Mouse (Mus musculus) olfactory bulb, adult 2 months (tissue): ENCODE results near the gene Mical2.

Source experiments
- CTCF ChIP-seq: fragments of 200-500 bp; IDR thresholded peaks from 2 replicates; pipeline ENCODE4 v1.5.1; 2012; ENCODE audit warnings: low read depth, mild to moderate bottlenecking, low read length, moderate library complexity; ENCODE audit not compliant: insufficient read depth
- POLR2A ChIP-seq: fragments of 200-500 bp; IDR thresholded peaks from 2 replicates; pipeline ENCODE4 v1.6.1; 2012; ENCODE audit warnings: mild to moderate bottlenecking, low read depth, low read length, moderate library complexity; ENCODE audit not compliant: insufficient read depth

DNA sequence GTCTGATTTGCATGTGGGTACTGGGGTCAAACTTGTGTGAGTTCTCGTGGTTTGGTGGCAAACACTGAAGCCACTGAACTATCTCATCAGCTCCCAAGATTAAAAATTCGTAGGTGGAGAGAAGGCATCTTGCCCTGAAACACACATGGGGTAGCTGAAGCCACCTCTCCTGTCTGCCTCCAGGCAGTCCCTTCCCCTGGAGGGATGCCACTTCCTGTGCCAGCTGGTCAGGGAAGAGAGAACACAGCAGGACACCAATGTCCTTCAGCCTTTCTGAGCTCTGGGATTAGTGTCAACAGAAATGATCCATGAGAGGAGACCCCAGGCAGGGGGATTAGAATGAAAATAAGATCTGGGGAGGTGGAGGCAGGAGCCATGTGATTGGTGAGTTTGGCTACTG lies 18.4 kb downstream of the Mical2 start:
- TF ChIP-seq CTCF, result no peak
- no peak for TF ChIP-seq POLR2A
